Mouse (Mus musculus) lung, adult 2 months (tissue): ENCODE measurements around the gene Gskip. TPM values are rescaled to one million over a fixed set of nuclear protein-coding genes. Genes with fewer than 3 reads are reported as not detected.
A peak's percentile ranks its signal among the peaks of the same experiment; 100 is the strongest.

Experiments used
- DNase-seq: peaks from one replicate; pipeline ENCODE4 v3.0.0; 2022
- H3K4me1 ChIP-seq: fragments of 200-500 bp; 2 replicates; pipeline ENCODE4 v1.6.1; 2011; ENCODE audit warnings: low read length; ENCODE audit not compliant: control insufficient read depth, insufficient read depth
- H3K4me3 ChIP-seq: fragments of 200-500 bp; replicated peaks from 2 replicates; pipeline ENCODE3; 2011; ENCODE audit warnings: low read depth, mild to moderate bottlenecking, control low read depth, low read length; ENCODE audit errors: extremely low read depth
- CTCF ChIP-seq: fragments of 200-500 bp; IDR thresholded peaks from 2 replicates; pipeline ENCODE4 v1.5.1; 2011; ENCODE audit warnings: mild to moderate bottlenecking, low read length, control low read depth; ENCODE audit not compliant: insufficient read depth
- POLR2A ChIP-seq: fragments of 200-500 bp; IDR thresholded peaks from 2 replicates; pipeline ENCODE4 v1.6.1; 2011; ENCODE audit warnings: low read depth, mild to moderate bottlenecking, control low read depth, low read length, borderline replicate concordance; ENCODE audit errors: extremely low read depth
- WGBS: fragments of 180-500 bp; shearing (Covaris S2); methylation state at CpG from one replicate; pipeline ENCODE4 v1.1.7; 2018; 5-methylcytosine and 5-hydroxymethylcytosine counted together
- polyA plus RNA-seq: library from polyadenylated mRNA; depleted of rRNA; stranded (reverse); fragments of >200 nt; gene quantifications from 2 replicates; pipeline ENCODE4 v1.2.3, GENCODE M21; 2012; rRNA removed

The Gskip gene
- 7.3 and 10.9 TPM in 2 replicates for polyA plus RNA-seq

DNA sequence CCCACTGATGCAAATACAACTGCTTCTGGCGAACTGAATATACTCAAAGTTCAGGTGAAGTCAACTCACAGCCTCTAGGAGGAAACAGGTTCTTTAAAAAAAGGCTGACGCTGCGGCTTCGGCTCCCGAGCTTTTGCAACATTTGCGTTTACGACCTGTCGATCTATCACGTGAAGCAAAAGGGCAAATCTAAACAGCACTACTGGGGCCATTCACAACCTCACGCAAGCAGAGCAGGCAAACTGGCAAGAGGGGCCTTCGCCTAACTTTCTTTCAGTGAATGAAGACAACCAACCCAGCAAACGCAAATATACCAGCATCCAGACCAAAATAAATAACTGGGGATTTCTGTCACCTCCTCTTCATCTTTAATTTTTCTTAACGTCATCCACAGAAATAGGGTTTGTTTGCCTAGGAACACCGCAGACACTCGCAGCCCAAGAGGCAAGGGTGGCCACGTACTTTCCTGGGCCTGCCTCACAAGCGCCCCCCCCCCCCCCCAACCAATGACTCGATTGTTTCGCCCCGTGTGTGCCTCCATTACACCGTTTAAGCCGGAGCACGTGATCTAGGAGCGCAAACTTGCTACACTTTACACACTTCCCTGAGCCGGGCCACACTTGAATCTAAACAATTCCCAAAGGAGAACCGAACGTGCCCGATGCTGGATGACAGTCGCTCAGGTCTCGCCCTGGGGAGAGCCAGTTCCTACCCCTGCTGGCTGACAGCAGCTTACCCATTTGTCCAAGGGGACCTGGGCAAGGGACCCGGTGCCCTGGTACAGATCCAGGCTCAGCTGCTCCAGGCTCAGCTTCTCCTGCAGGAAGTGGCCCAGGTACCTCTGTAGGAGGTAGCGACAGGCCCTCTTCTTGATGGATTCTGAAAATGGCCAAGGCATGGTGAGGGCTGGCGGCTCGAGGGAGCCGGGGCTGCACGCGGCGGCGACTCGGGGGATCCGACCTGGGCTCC lies at the start of gene Gskip:
Gene Gskip, plus strand, starts transcription at position 897 of the 969 bp plus-strand sequence.
- TF ChIP-seq POLR2A (no peak), CTCF (no peak)
- Histone ChIP-seq H3K4me1 (peaks cover 5% of the 10 kb centered on the region; the same call in 1 of the 2 replicates), H3K4me3 (peak within 1 kb of the TSS; percentile 80)
- 1% methylated on average over 41 of the region's 41 CpGs for whole genome bisulfite sequencing
- DNase-seq, result peak; percentile 47

DNA sequence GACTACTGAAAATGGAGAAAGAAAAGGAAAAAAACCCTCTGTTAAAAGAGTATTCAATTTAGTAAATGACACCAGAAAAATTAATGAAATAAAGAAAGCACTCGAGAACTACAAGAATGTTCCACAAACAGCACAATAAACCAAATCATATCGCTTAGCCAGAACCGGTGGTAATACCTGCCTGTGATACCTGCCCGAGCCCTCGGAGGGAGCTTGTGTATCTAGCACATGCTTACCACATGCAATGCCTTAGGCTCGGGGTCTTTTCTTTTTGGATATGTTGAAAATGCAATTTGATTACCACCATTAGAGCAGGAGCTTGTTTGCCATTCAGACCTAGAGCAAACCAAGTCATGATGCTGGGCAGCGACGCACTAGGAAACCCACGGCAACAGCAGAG lies 48.1 kb upstream of the Gskip start:
- DNase-seq, result no peak
- Histone ChIP-seq H3K4me1 (no peaks in the 10 kb centered on the region), H3K4me3 (no peak overlapping the region)
- no peak for TF ChIP-seq POLR2A
- TF ChIP-seq CTCF, result no peak
- 91% methylated on average over 9 of the region's 9 CpGs for WGBS

DNA sequence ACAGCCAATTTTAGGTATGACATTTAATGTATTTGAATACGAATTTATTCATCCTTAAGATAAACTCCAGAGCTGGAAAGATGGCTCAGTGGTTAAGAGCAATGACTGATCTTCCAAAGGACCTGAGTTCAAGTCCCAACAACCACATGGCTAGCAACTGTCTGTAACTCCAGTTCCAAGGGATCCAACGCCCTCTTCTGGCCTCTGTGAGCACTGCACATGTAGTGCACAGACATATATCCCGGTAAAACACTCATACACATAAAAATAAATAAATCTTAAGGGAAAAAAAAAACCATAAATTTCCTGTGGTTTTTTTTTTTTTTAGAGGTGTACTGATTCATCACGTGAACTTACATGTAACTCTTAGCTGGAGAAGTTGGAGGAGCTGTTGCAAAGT lies 47.1 kb upstream of the Gskip start:
- TF ChIP-seq POLR2A (no peak), CTCF (no peak)
- Histone ChIP-seq H3K4me3 (no peak overlapping the region), H3K4me1 (no peaks in the 10 kb centered on the region)
- DNase-seq, result no peak
- 76% methylated on average over 4 of the region's 4 CpGs for WGBS

DNA sequence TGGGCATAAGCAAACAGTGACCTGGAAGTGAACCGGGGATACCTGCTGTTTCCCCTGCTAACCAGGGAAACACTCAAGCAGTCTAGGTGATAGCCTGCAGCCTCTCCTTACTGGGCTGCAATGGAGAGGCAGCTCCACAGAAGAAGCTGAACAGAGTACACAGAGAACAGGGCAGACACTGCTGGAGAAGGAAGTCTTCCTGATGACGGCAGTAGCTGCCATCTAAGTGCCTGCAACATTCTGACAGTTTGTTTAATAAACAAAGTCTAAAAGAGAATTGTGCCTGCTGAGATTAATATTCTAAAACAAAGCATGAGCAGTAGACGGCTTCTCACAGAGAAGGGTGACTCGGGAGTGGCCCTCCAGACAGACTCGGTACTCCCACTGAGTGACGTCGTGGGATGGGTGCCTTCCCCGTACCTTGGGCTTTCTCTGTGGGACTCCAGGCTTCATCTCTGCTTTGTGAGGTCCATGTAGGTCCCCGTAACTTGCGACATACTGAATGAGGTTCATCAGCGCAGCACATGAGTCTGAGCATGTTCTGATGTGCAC lies 41.8 kb upstream of the Gskip start:
- DNase-seq, result no peak
- WGBS, result 57% methylated on average over 11 of the region's 11 CpGs
- no peak overlapping the region for H3K4me3 ChIP-seq
- TF ChIP-seq POLR2A (no peak), CTCF (no peak)
- H3K4me1 ChIP-seq, result no peaks in the 10 kb centered on the region

DNA sequence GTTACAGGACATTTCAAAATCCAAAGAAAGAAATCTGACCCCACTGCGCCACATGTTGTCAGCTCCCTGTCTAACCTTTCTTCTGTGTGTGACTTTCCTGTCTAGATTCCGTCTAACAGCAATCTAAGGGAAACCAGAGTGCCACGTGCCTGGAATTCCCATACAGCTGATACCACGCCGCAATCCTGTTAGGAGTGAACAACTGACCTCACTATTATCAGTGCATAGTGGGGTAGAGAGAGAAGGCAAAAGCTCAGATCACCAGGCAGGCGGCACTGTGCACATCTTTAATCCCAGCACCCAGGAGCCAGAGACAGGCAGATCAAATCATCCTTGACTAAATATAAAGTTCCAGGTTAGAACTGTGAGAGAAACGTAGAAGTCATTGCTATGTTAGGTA lies 28.8 kb upstream of the Gskip start:
- DNase-seq, result no peak
- no peaks in the 10 kb centered on the region for H3K4me1 ChIP-seq
- 86% methylated on average over 7 of the region's 7 CpGs for WGBS
- H3K4me3 ChIP-seq, result no peak overlapping the region
- no peak for TF ChIP-seq CTCF
- TF ChIP-seq POLR2A, result no peak

DNA sequence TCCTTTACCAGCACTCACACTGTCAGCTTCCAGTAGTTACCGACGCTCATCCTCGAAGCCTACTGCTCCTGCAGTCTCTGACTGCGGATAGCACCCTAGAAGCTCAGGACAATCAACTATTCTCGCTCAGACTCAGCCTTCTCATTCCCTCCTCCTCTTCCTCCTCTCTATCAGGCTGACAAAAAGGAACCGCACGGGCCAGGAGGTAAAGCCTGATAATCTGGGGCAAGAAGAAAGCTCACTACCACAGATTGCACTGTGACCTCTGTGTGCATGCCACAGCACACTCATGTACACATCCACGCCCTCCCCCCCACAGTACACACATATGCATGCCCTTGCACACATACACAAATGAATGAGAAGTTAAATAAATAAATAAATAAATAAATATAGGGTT lies 8.4 kb upstream of the Gskip start:
- WGBS, result 96% methylated on average over 8 of the region's 8 CpGs
- TF ChIP-seq POLR2A, result no peak
- H3K4me1 ChIP-seq, result no peaks in the 10 kb centered on the region
- no peak for DNase-seq
- no peak overlapping the region for H3K4me3 ChIP-seq

DNA sequence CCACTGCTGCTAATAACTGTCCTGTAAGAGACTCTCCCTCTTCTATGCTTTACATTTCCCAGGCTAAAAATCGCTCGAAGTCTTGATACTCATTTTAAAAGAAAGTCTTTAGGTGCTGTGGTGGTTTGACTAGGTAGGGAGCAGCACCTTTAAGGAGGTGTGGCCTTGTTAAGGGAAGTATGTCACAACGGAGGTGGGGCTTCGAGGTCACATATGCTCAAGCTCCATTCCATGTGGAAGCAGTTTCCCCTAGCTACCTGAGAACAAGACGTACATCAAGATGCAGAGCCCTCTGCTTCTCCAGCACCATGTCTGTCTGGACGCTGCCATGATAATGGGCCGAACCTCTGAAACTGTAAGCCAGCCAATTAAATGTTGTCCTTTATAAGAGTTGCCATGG lies 6.4 kb upstream of the Gskip start:
- TF ChIP-seq CTCF, result no peak
- no peak for TF ChIP-seq POLR2A
- no peak for DNase-seq
- Histone ChIP-seq H3K4me3 (no peak overlapping the region), H3K4me1 (no peaks in the 10 kb centered on the region; the same call in 1 of the 2 replicates)
- 91% methylated on average over 7 of the region's 7 CpGs for WGBS

DNA sequence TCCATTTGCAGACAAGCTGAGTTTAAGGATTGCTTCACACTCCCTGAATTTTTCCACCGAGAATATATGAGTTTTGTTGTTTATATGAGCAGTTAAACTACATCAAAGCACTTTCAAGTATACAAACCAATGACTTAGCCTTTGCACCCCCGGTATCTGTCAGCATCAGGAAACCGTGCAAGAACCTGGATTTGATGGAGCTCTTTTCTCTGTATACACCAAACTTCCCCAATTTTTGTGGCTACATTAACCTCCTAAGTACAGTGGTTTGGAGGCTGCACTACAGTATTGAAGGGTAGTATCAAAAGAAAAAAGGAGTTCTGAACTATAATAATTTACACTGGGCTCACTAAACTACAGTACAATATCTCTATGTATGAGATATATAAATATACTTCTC lies 5.9 kb upstream of the Gskip start:
- TF ChIP-seq CTCF, result no peak
- TF ChIP-seq POLR2A, result no peak
- WGBS, result 37% methylated on average over 3 of the region's 3 CpGs
- no peak overlapping the region for H3K4me3 ChIP-seq
- no peak for DNase-seq
- H3K4me1 ChIP-seq, result no peaks in the 10 kb centered on the region; the same call in 1 of the 2 replicates

DNA sequence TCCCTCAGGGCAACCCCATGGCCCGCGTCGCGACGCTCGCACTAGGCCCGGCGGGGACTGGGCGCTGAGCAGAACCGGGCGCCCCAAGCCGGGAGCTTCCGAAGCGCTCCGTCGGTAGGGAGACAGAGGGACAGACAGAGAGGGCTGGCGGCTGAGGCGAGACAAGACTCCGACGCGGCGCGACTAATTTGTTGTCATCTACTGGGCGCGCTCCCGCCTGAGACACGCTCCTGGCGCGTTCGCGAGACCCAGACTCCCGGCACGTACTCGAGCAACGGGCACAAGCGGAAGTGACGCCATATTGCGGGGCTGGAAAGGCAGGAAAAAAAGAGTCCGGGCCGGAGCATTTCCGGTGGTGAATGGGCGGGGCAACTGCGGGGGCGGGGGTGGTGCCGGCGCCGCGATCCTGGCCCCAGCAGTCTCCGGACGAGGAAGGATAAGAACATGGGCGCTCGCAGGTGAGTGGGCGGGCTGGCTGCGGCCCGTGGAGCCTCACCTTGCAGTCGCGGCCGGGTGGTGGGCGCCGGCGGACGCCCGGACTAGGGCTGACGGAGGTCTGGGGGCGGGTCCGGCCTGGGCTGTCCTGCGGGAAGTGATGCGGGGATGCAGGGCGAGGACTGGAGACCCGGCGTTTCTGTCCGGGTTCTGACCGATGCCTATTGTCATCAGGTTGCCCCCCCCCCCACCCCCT lies 517 bp downstream of the Gskip start, which contains the start of gene Atg2b:
Gene Atg2b, minus strand, starts transcription at position 211 of the 691 bp plus-strand sequence.
- H3K4me1 ChIP-seq, result peaks cover 5% of the 10 kb centered on the region; the same call in 1 of the 2 replicates
- under 1% methylated on average over 73 of the region's 73 CpGs for WGBS
- peak; percentile 94 for DNase-seq
- peak within 1 kb of the TSS; percentile 80 for H3K4me3 ChIP-seq
- no peak for TF ChIP-seq CTCF
- TF ChIP-seq POLR2A, result peak; percentile 54; the same call in 1 of the 2 replicates

DNA sequence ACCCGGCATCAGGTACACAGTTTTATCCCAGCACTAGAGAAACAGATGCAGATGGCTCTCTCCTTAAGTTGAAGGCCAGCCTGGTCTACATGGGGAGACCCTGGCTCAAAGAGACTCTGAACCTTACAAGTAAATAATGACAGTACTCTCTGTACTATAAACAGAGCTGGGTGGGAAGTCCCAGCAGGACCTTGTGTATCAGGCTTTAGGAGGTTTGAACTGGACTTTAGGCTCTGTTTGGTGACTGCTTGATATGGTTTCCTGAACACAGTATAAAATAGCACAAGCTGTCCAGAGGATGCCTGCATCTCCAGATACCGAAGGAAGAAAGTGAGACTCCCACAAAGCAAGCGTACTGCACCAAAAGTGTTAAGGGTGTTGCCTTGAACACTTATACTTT lies 2.2 kb downstream of the Gskip start:
- H3K4me1 ChIP-seq, result peaks cover 5% of the 10 kb centered on the region; the same call in 1 of the 2 replicates
- DNase-seq, result no peak
- TF ChIP-seq POLR2A (no peak), CTCF (no peak)
- no peak overlapping the region for H3K4me3 ChIP-seq
- WGBS, result 89% methylated on average over 3 of the region's 3 CpGs
